Mouse (Mus musculus) small intestine, adult 2 months (tissue): ENCODE measurements around the gene Fcgr4.

Source experiments
- CTCF ChIP-seq: fragments of 200-500 bp; IDR thresholded peaks from 2 replicates; pipeline ENCODE4 v1.5.1; 2012; ENCODE audit warnings: low read depth, mild to moderate bottlenecking, control low read depth, inconsistent platforms, low read length, moderate library complexity, mixed read lengths; ENCODE audit not compliant: insufficient replicate concordance, insufficient read length; ENCODE audit errors: extremely low read depth
- POLR2A ChIP-seq: fragments of 200-500 bp; IDR thresholded peaks from 2 replicates; pipeline ENCODE4 v1.6.1; 2012; ENCODE audit warnings: low read depth, mild to moderate bottlenecking, control low read depth, inconsistent platforms, low read length, moderate library complexity

DNA sequence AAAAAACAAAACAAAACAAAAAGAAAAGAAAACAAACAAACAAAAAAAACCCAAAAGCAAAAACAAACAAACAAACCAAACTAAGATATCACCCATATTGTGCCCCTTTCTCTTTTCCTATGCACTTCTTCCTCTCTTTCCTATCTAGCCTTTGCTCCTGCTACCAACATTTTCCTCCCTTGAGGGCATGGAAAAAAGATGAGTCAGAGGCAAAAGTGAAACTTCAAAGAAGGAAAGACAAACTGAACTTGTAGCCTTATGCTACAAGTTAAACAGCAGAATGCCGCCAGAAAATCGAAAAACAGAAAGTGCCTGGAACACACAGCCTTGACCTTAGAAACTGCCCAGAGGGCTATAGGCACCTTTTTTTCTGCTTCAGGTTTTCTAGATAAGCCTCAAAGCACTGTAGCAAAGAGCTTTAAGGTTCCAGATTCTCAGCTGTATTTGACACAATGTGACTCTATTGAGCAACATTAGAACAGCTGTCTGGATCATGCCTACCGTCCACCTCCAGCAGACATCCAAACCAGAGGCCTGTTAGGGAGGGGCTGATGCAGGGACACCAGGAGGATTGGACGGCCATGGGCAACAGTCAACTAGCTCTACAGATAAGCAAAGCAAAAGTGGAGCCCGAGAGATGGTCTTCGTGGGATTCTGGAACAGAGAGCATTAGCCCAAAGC lies 1.9 kb upstream of the Fcgr4 start:
- TF ChIP-seq CTCF (no peak), POLR2A (no peak)
